Mouse (Mus musculus) heart, embryonic 12.5 days (tissue): ENCODE measurements around the gene Fbxw21. TPM values are rescaled to one million over a fixed set of nuclear protein-coding genes. Genes with fewer than 3 reads are reported as not detected.

Experiments
- ATAC-seq: fragments of 200-750 bp; cut with Nextera tagmentation; 2 replicates; pipeline ENCODE4 v1.8.0; 2017; ENCODE audit warnings: moderate TSS enrichment, moderate library complexity; ENCODE audit not compliant: insufficient number of reproducible peaks, low FRiP score
- H3K27ac ChIP-seq: fragments of 300-500 bp; sonication (generic); 2 replicates; pipeline ENCODE4 v1.5.1; 2016; ENCODE audit warnings: mild to moderate bottlenecking, moderate library complexity; ENCODE audit not compliant: poor library complexity, severe bottlenecking
- H3K27me3 ChIP-seq: fragments of 300-500 bp; sonication (generic); replicated peaks from 2 replicates; pipeline ENCODE4 v1.6.1; 2016; ENCODE audit warnings: mild to moderate bottlenecking, moderate library complexity
- H3K36me3 ChIP-seq: fragments of 300-500 bp; sonication (generic); 2 replicates; pipeline ENCODE4 v1.6.1; 2016; ENCODE audit warnings: mild to moderate bottlenecking, moderate library complexity
- H3K4me1 ChIP-seq: fragments of 300-500 bp; sonication (generic); replicated peaks from 2 replicates; pipeline ENCODE4 v1.6.1; 2016; ENCODE audit warnings: mild to moderate bottlenecking
- H3K4me2 ChIP-seq: fragments of 300-500 bp; sonication (generic); 2 replicates; pipeline ENCODE4 v1.6.1; 2016; ENCODE audit warnings: mild to moderate bottlenecking, moderate library complexity
- H3K4me3 ChIP-seq: fragments of 300-500 bp; sonication (generic); 2 replicates; pipeline ENCODE4 v1.5.1; 2016; ENCODE audit warnings: mild to moderate bottlenecking
- H3K9ac ChIP-seq: fragments of 300-500 bp; sonication (generic); 2 replicates; pipeline ENCODE4 v1.6.1; 2016; ENCODE audit warnings: mild to moderate bottlenecking, moderate library complexity
- H3K9me3 ChIP-seq: fragments of 300-500 bp; sonication (generic); replicated peaks from 2 replicates; pipeline ENCODE4 v1.6.1; 2016; ENCODE audit warnings: mild to moderate bottlenecking, moderate library complexity
- WGBS: fragments of 180-500 bp; shearing (Covaris S2); methylation state at CpG from one replicate; pipeline ENCODE4 v1.1.7; 2016; 5-methylcytosine and 5-hydroxymethylcytosine counted together
- polyA plus RNA-seq: library from polyadenylated mRNA; unstranded; fragments of >200 nt; fragmentation: Nextera tagmentation; extraction: Ambion mirVana; gene quantifications from 2 replicates; pipeline ENCODE4 v1.2.1, GENCODE M21; 2016

The Fbxw21 gene
- polyA plus RNA-seq, 1 experiment from 2014 or later = not detected

GRCm38 (mm10) chr9:109113331-109113730 lies 48.5 kb downstream of the Fbxw21 start:
- WGBS = 80% methylated on average over 8 of the region's 8 CpGs
- no peaks in the 10 kb centered on the region; the same call in 1 of the 2 replicates for H3K4me1 ChIP-seq
- no peaks in the 10 kb centered on the region for H3K27me3 ChIP-seq
- no peak for ATAC-seq
- no peak overlapping the region for H3K4me2 ChIP-seq
- H3K36me3 ChIP-seq = peaks cover 100% of the 10 kb centered on the region
- no peaks in the 10 kb centered on the region for H3K9me3 ChIP-seq
- no peak overlapping the region for H3K27ac ChIP-seq
- no peak overlapping the region for H3K4me3 ChIP-seq
- no peak overlapping the region for H3K9ac ChIP-seq

GRCm38 (mm10) chr9:109111591-109111990 lies 50.2 kb downstream of the Fbxw21 start:
- ATAC-seq = no peak
- Histone ChIP-seq H3K4me2 (no peak overlapping the region), H3K27ac (no peak overlapping the region), H3K4me1 (no peaks in the 10 kb centered on the region), H3K36me3 (peaks cover 100% of the 10 kb centered on the region), H3K4me3 (no peak overlapping the region), H3K27me3 (no peaks in the 10 kb centered on the region), H3K9ac (no peak overlapping the region), H3K9me3 (no peaks in the 10 kb centered on the region)
- 84% methylated on average over 9 of the region's 9 CpGs for WGBS

GRCm38 (mm10) chr9:109111101-109111500 lies 50.7 kb downstream of the Fbxw21 start:
- Histone ChIP-seq H3K4me2 (no peak overlapping the region), H3K4me3 (no peak overlapping the region), H3K4me1 (no peaks in the 10 kb centered on the region), H3K36me3 (peaks cover 100% of the 10 kb centered on the region), H3K27ac (no peak overlapping the region), H3K27me3 (no peaks in the 10 kb centered on the region), H3K9ac (no peak overlapping the region), H3K9me3 (no peaks in the 10 kb centered on the region)
- ATAC-seq = no peak
- 79% methylated on average over 4 of the region's 4 CpGs for WGBS

GRCm38 (mm10) chr9:109110240-109110639 lies 51.6 kb downstream of the Fbxw21 start:
- Histone ChIP-seq H3K4me2 (no peak overlapping the region), H3K4me3 (no peak overlapping the region), H3K27me3 (no peaks in the 10 kb centered on the region), H3K9ac (no peak overlapping the region), H3K9me3 (no peaks in the 10 kb centered on the region), H3K27ac (no peak overlapping the region), H3K4me1 (peaks cover 3% of the 10 kb centered on the region), H3K36me3 (peaks cover 100% of the 10 kb centered on the region)
- 88% methylated on average over 11 of the region's 11 CpGs for WGBS
- ATAC-seq = no peak

- Histone ChIP-seq H3K36me3 (peaks cover 97% of the 10 kb centered on the region), H3K9ac (no peak overlapping the region), H3K4me3 (no peak overlapping the region), H3K27ac (no peak overlapping the region), H3K27me3 (no peaks in the 10 kb centered on the region), H3K4me1 (peaks cover 29% of the 10 kb centered on the region), H3K4me2 (no peak overlapping the region), H3K9me3 (no peaks in the 10 kb centered on the region)
- WGBS = 86% methylated on average over 5 of the region's 6 CpGs
- no peak for ATAC-seq
These were observed 54.5 kb downstream of the Fbxw21 start for GRCm38 (mm10) chr9:109107341-109107740.

- H3K36me3 ChIP-seq = peaks cover 92% of the 10 kb centered on the region
- H3K27me3 ChIP-seq = no peaks in the 10 kb centered on the region
- no peak overlapping the region for H3K4me2 ChIP-seq
- H3K27ac ChIP-seq = no peak overlapping the region
- ATAC-seq = no peak
- no peak overlapping the region for H3K9ac ChIP-seq
- H3K4me1 ChIP-seq = peaks cover 32% of the 10 kb centered on the region
- H3K9me3 ChIP-seq = no peaks in the 10 kb centered on the region
- H3K4me3 ChIP-seq = no peak overlapping the region
- 89% methylated on average over 12 of the region's 12 CpGs for WGBS
These were observed 56.2 kb downstream of the Fbxw21 start for GRCm38 (mm10) chr9:109105648-109106047.

- H3K9me3 ChIP-seq = no peaks in the 10 kb centered on the region
- H3K4me2 ChIP-seq = no peak overlapping the region
- peak overlapping the region; percentile 16; the same call in 1 of the 2 replicates for H3K27ac ChIP-seq
- peak; percentile 33; the same call in 1 of the 2 replicates for ATAC-seq
- 67% methylated on average over 12 of the region's 12 CpGs for WGBS
- H3K27me3 ChIP-seq = no peaks in the 10 kb centered on the region
- H3K4me1 ChIP-seq = peaks cover 37% of the 10 kb centered on the region
- no peak overlapping the region for H3K9ac ChIP-seq
- peaks cover 92% of the 10 kb centered on the region for H3K36me3 ChIP-seq
- no peak overlapping the region for H3K4me3 ChIP-seq
These were observed 56.8 kb downstream of the Fbxw21 start for GRCm38 (mm10) chr9:109105011-109105410.

GRCm38 (mm10) chr9:109104083-109104482 lies 57.8 kb downstream of the Fbxw21 start:
- Histone ChIP-seq H3K4me3 (no peak overlapping the region), H3K27ac (no peak overlapping the region), H3K4me1 (peaks cover 46% of the 10 kb centered on the region), H3K27me3 (no peaks in the 10 kb centered on the region), H3K4me2 (no peak overlapping the region), H3K9ac (peak overlapping the region; percentile 24; the same call in 1 of the 2 replicates), H3K36me3 (peaks cover 83% of the 10 kb centered on the region), H3K9me3 (no peaks in the 10 kb centered on the region)
- ATAC-seq = no peak
- WGBS = 87% methylated on average over 9 of the region's 9 CpGs

- Histone ChIP-seq H3K9ac (no peak overlapping the region), H3K27ac (no peak overlapping the region), H3K27me3 (no peaks in the 10 kb centered on the region), H3K9me3 (no peaks in the 10 kb centered on the region), H3K4me2 (no peak overlapping the region), H3K4me3 (no peak overlapping the region), H3K4me1 (peaks cover 54% of the 10 kb centered on the region), H3K36me3 (peaks cover 75% of the 10 kb centered on the region)
- 71% methylated on average over 7 of the region's 7 CpGs for WGBS
- no peak for ATAC-seq
These were observed 58.6 kb downstream of the Fbxw21 start for GRCm38 (mm10) chr9:109103250-109103649.

- Histone ChIP-seq H3K27me3 (no peaks in the 10 kb centered on the region), H3K4me2 (no peak overlapping the region), H3K4me3 (no peak overlapping the region), H3K4me1 (peaks cover 62% of the 10 kb centered on the region), H3K27ac (no peak overlapping the region), H3K36me3 (peaks cover 68% of the 10 kb centered on the region), H3K9ac (no peak overlapping the region), H3K9me3 (no peaks in the 10 kb centered on the region)
- WGBS = 87% methylated on average over 3 of the region's 3 CpGs
- ATAC-seq = no peak
These were observed 59.3 kb downstream of the Fbxw21 start for GRCm38 (mm10) chr9:109102541-109102940.

GRCm38 (mm10) chr9:109101933-109102445 lies 59.9 kb downstream of the Fbxw21 start:
- Histone ChIP-seq H3K9ac (no peak overlapping the region), H3K9me3 (no peaks in the 10 kb centered on the region), H3K4me1 (peaks cover 67% of the 10 kb centered on the region), H3K4me3 (no peak overlapping the region), H3K36me3 (peaks cover 62% of the 10 kb centered on the region), H3K4me2 (no peak overlapping the region), H3K27me3 (no peaks in the 10 kb centered on the region), H3K27ac (no peak overlapping the region)
- ATAC-seq = no peak
- WGBS = 87% methylated on average over 5 of the region's 5 CpGs

- Histone ChIP-seq H3K4me1 (peaks cover 77% of the 10 kb centered on the region), H3K4me3 (no peak overlapping the region), H3K27ac (no peak overlapping the region), H3K4me2 (no peak overlapping the region), H3K36me3 (peaks cover 47% of the 10 kb centered on the region), H3K27me3 (no peaks in the 10 kb centered on the region), H3K9ac (0 out of 2 replicates have a peak overlapping the region, but pooled peaks have one; percentile 11), H3K9me3 (no peaks in the 10 kb centered on the region)
- no peak for ATAC-seq
- 83% methylated on average over 20 of the region's 20 CpGs for WGBS
These were observed 61.4 kb downstream of the Fbxw21 start for GRCm38 (mm10) chr9:109100307-109100928.
